Mouse (Mus musculus): Measurements from ENCODE around the gene Polr2c. TPM values are rescaled to one million over a fixed set of nuclear protein-coding genes. Genes with fewer than 3 reads are reported as not detected.
"Not testable (repeated sequence)": the region's sequence is repeated elsewhere in the genome, so short reads cannot be mapped to it uniquely, and the experiment has no call there.

Polr2c gene
- polyA plus RNA-seq, 1 experiment from 2014 or later: 176 TPM

- Histone ChIP-seq H3K4me1 (peaks cover 17% of the 10 kb centered on the region), H3K36me3 (peaks cover 53% of the 10 kb centered on the region)
- DNase-seq (ENCODE audit: low spot score); H3K27me3 ChIP-seq (ENCODE audit: low read depth, poor library complexity, severe bottlenecking); H3K27ac ChIP-seq (replicated peaks); H3K4me3 ChIP-seq; H3K9me3 ChIP-seq (replicated peaks): not testable (repeated sequence)
- WGBS: 87% methylated on average over 11 of the region's 11 CpGs
These were observed 2.5 kb upstream of the Polr2c start for GRCm38 (mm10) chr8:94854761-94855160.

- DNase-seq (ENCODE audit: low spot score): no peak
- Histone ChIP-seq H3K27me3 (ENCODE audit: low read depth, poor library complexity, severe bottlenecking) (no peaks in the 10 kb centered on the region), H3K9me3 (replicated peaks) (no peaks in the 10 kb centered on the region), H3K27ac (replicated peaks) (no peak overlapping the region), H3K36me3 (peaks cover 55% of the 10 kb centered on the region), H3K4me3 (peak overlapping the region; percentile 92), H3K4me1 (peaks cover 17% of the 10 kb centered on the region)
- 33% methylated on average over 5 of the region's 5 CpGs for WGBS
These were observed 272 bp upstream of the Polr2c start for GRCm38 (mm10) chr8:94857011-94857345.

GRCm38 (mm10) chr8:94861352-94861910 is 4.2 kb downstream of the Polr2c start:
- Histone ChIP-seq H3K4me1 (peaks cover 17% of the 10 kb centered on the region), H3K27ac (replicated peaks) (no peak overlapping the region), H3K27me3 (ENCODE audit: low read depth, poor library complexity, severe bottlenecking) (no peaks in the 10 kb centered on the region), H3K4me3 (no peak overlapping the region), H3K9me3 (replicated peaks) (no peaks in the 10 kb centered on the region), H3K36me3 (peaks cover 72% of the 10 kb centered on the region)
- peak; percentile 70 for DNase-seq (ENCODE audit: low spot score)
- 81% methylated on average over 8 of the region's 8 CpGs for WGBS

- WGBS: 91% methylated on average over 12 of the region's 12 CpGs
- no peak for DNase-seq (ENCODE audit: low spot score)
- peaks cover 80% of the 10 kb centered on the region for H3K36me3 ChIP-seq
These were observed 5.4 kb downstream of the Polr2c start for GRCm38 (mm10) chr8:94862487-94863220.

GRCm38 (mm10) chr8:94863897-94864673 is 6.8 kb downstream of the Polr2c start:
- Histone ChIP-seq H3K4me3 (no peak overlapping the region), H3K27ac (replicated peaks) (no peak overlapping the region), H3K27me3 (ENCODE audit: low read depth, poor library complexity, severe bottlenecking) (peaks cover 1% of the 10 kb centered on the region), H3K36me3 (peaks cover 79% of the 10 kb centered on the region), H3K4me1 (peaks cover 13% of the 10 kb centered on the region), H3K9me3 (replicated peaks) (no peaks in the 10 kb centered on the region)
- DNase-seq (ENCODE audit: low spot score): no peak
- WGBS: 85% methylated on average over 10 of the region's 10 CpGs

More at GRCm38 (mm10) chr8:94862487-94863220, 5.4 kb downstream of the Polr2c start:
- Histone ChIP-seq H3K4me1 (peaks cover 17% of the 10 kb centered on the region), H3K27ac (replicated peaks) (no peak overlapping the region), H3K4me3 (no peak overlapping the region), H3K9me3 (replicated peaks) (no peaks in the 10 kb centered on the region), H3K27me3 (ENCODE audit: low read depth, poor library complexity, severe bottlenecking) (no peaks in the 10 kb centered on the region)

GRCm38 (mm10) chr8:94865292-94865691 is 8.0 kb downstream of the Polr2c start:
- 87% methylated on average over 10 of the region's 10 CpGs for WGBS
- no peaks in the 10 kb centered on the region for H3K9me3 ChIP-seq (replicated peaks)
- no peak overlapping the region for H3K27ac ChIP-seq (replicated peaks)
- peaks cover 13% of the 10 kb centered on the region for H3K27me3 ChIP-seq (ENCODE audit: low read depth, poor library complexity, severe bottlenecking)
- H3K4me1 ChIP-seq: peaks cover 21% of the 10 kb centered on the region
- peaks cover 69% of the 10 kb centered on the region for H3K36me3 ChIP-seq
- no peak for DNase-seq (ENCODE audit: low spot score)
- H3K4me3 ChIP-seq: no peak overlapping the region

- no peak overlapping the region for H3K4me3 ChIP-seq
- H3K4me1 ChIP-seq: peaks cover 37% of the 10 kb centered on the region
- H3K27ac ChIP-seq (replicated peaks): no peak overlapping the region
- 86% methylated on average over 9 of the region's 9 CpGs for WGBS
- peaks cover 28% of the 10 kb centered on the region for H3K27me3 ChIP-seq (ENCODE audit: low read depth, poor library complexity, severe bottlenecking)
- DNase-seq (ENCODE audit: low spot score): no peak
- no peaks in the 10 kb centered on the region for H3K9me3 ChIP-seq (replicated peaks)
- H3K36me3 ChIP-seq: peaks cover 52% of the 10 kb centered on the region
These were observed 9.7 kb downstream of the Polr2c start for GRCm38 (mm10) chr8:94866921-94867320.

- Histone ChIP-seq H3K4me1 (peaks cover 47% of the 10 kb centered on the region), H3K4me3 (peak overlapping the region; percentile 51; the same call in 1 of the 2 replicates), H3K36me3 (peaks cover 30% of the 10 kb centered on the region), H3K27ac (replicated peaks) (peak overlapping the region; percentile 43; the same call in 1 of the 2 replicates), H3K27me3 (ENCODE audit: low read depth, poor library complexity, severe bottlenecking) (peaks cover 47% of the 10 kb centered on the region), H3K9me3 (replicated peaks) (no peaks in the 10 kb centered on the region)
- WGBS: 43% methylated on average over 7 of the region's 7 CpGs
- DNase-seq (ENCODE audit: low spot score): no peak
These were observed 11.9 kb downstream of the Polr2c start for GRCm38 (mm10) chr8:94869146-94869545.

- Histone ChIP-seq H3K27me3 (ENCODE audit: low read depth, poor library complexity, severe bottlenecking) (peaks cover 56% of the 10 kb centered on the region), H3K4me1 (peaks cover 54% of the 10 kb centered on the region)
- 20% methylated on average over 4 of the region's 4 CpGs for WGBS
These were observed 12.8 kb downstream of the Polr2c start for GRCm38 (mm10) chr8:94870003-94870402.

GRCm38 (mm10) chr8:94870474-94871107 is 13.3 kb downstream of the Polr2c start:
- peak overlapping the region; percentile 51 for H3K4me3 ChIP-seq
- H3K4me1 ChIP-seq: peaks cover 60% of the 10 kb centered on the region
- H3K9me3 ChIP-seq (replicated peaks): no peaks in the 10 kb centered on the region
- peaks cover 61% of the 10 kb centered on the region for H3K27me3 ChIP-seq (ENCODE audit: low read depth, poor library complexity, severe bottlenecking)
- WGBS: 3% methylated on average over 22 of the region's 22 CpGs
- peaks cover 16% of the 10 kb centered on the region for H3K36me3 ChIP-seq
- H3K27ac ChIP-seq (replicated peaks): peak overlapping the region; percentile 43
- no peak for DNase-seq (ENCODE audit: low spot score)

More at GRCm38 (mm10) chr8:94870003-94870402, 12.8 kb downstream of the Polr2c start:
- DNase-seq (ENCODE audit: low spot score): no peak
- Histone ChIP-seq H3K27ac (replicated peaks) (peak overlapping the region; percentile 43; the same call in 1 of the 2 replicates), H3K9me3 (replicated peaks) (no peaks in the 10 kb centered on the region), H3K36me3 (peaks cover 22% of the 10 kb centered on the region), H3K4me3 (peak overlapping the region; percentile 51)

GRCm38 (mm10) chr8:94871108-94871894 is 14.1 kb downstream of the Polr2c start:
- H3K4me1 ChIP-seq: peaks cover 67% of the 10 kb centered on the region

GRCm38 (mm10) chr8:94872156-94872555 is 14.9 kb downstream of the Polr2c start:
- Histone ChIP-seq H3K9me3 (replicated peaks) (no peaks in the 10 kb centered on the region), H3K4me3 (no peak overlapping the region), H3K27ac (replicated peaks) (no peak overlapping the region), H3K27me3 (ENCODE audit: low read depth, poor library complexity, severe bottlenecking) (peaks cover 74% of the 10 kb centered on the region), H3K36me3 (peaks cover under 1% of the 10 kb centered on the region; the same call in 1 of the 2 replicates), H3K4me1 (peaks cover 72% of the 10 kb centered on the region)
- no peak for DNase-seq (ENCODE audit: low spot score)
- WGBS: 47% methylated on average over 3 of the region's 3 CpGs

More at GRCm38 (mm10) chr8:94871108-94871894, 14.1 kb downstream of the Polr2c start:
- DNase-seq (ENCODE audit: low spot score): peak; percentile 60
- Histone ChIP-seq H3K4me3 (peak overlapping the region; percentile 51), H3K27ac (replicated peaks) (peak overlapping the region; percentile 43; the same call in 1 of the 2 replicates), H3K36me3 (peaks cover 9% of the 10 kb centered on the region), H3K9me3 (replicated peaks) (no peaks in the 10 kb centered on the region), H3K27me3 (ENCODE audit: low read depth, poor library complexity, severe bottlenecking) (peaks cover 67% of the 10 kb centered on the region)
- WGBS: 7% methylated on average over 7 of the region's 7 CpGs
